Mouse (Mus musculus): ENCODE results near the gene D11Wsu47e.

GRCm38 (mm10) chr11:113681979-113682378, 2.2 kb upstream of the D11Wsu47e start:
- TF ChIP-seq CTCF (IDR thresholded peaks at IDR 0.05; ENCODE audit: low read depth, low read length) (no peak), POLR2A (IDR thresholded peaks at IDR 0.05; ENCODE audit: insufficient read depth, low read length) (no peak), EP300 (IDR thresholded peaks at IDR 0.05; ENCODE audit: insufficient read depth, low read depth, low read length) (no peak)
